Comparison of ENCODE assay signal across 9 mouse cellular contexts in the genomic region with DNA sequence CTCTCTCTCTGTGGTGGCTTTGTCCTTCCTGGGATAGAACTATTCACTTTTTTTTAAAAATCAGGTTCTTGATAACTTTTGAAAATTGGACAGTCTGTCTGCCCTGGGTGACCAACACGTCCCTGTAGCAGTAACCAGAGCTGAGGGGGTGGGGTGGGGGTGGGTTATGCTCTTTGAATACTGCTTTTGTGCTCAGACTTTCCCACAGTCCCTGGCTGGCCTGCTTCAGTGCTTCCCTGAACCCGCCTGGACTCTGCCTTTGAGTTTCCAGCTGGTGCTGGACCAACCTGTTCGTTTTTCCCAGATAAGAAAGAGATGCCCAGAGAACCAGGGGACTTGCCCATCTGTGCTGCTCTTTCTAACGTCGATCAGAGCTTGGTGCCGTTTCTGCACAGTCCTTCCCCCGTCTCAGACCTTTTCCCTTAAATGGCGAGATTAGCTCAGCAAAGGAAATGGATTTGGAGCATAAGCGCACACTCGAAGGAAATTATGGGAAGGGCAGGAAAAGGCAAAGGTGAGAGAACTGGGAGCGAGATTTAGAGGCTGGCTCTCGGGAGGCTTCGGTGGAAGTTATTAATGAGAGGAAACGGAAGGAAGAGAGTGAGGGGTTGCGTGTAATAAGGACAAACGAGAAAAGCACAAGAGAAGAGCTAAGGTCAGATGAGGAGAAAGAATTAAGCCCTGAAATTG. TPM values are rescaled to one million over a fixed set of nuclear protein-coding genes. Genes with fewer than 3 reads are reported as not detected.
DNase-seq lines count a peak whose midpoint lies in the region; ATAC-seq and TF ChIP-seq lines count a peak whose summit lies in the region.
"Had no signal": no experiment of that assay in that cellular context is flagged by ENCODE, and none has a peak within 500 bp of the region (broad histone marks: within the 10 kb centered on the region; RNA-seq: fewer than 3 reads in every experiment).

No protein-coding gene starts in this region.

- no peak for ATAC-seq in heart, postnatal 0 days (ENCODE audit: insufficient read depth, low read depth)
- ATAC-seq in limb, embryonic 13.5 days (ENCODE audit: low FRiP score, low read depth) = no peak

- H3K27ac ChIP-seq in bone marrow macrophage, adult 2 months (ENCODE audit: insufficient read depth, low read depth, low read length) = no peak overlapping the region
- H3K27ac ChIP-seq in heart, postnatal 0 days (ENCODE audit: low read depth) = no peak overlapping the region
- H3K27ac ChIP-seq in limb, embryonic 13.5 days = no peak overlapping the region
- H3K27ac ChIP-seq: limb, embryonic 15.5 days had no signal

- intact Hi-C loops in gastrocnemius, postnatal 14 days (cut with DNase I; ENCODE audit: low total_unique reads) = loop anchor here (5.0 kb wide), 1 partner anchor 407 kb away; no protein-coding TSS in a partner anchor

- no peak for TF ChIP-seq CTCF in bone marrow macrophage, adult 2 months (IDR thresholded peaks at IDR 0.05; ENCODE audit: low read depth, low read length)
- no peak for TF ChIP-seq CTCF in heart, postnatal 0 days (IDR thresholded peaks at IDR 0.05; ENCODE audit: low read depth)

- H3K4me3 ChIP-seq in bone marrow macrophage, adult 2 months (ENCODE audit: insufficient read depth, low read length) = peak overlapping the region; percentile 40
- H3K4me3 ChIP-seq in heart, postnatal 0 days (ENCODE audit: low read depth, low read length) = no peak overlapping the region
- no peak overlapping the region for H3K4me3 ChIP-seq in limb, embryonic 13.5 days
- H3K4me3 ChIP-seq: limb, embryonic 15.5 days had no signal

- H3K36me3 ChIP-seq in heart, postnatal 0 days (replicated peaks; ENCODE audit: control insufficient read depth, insufficient read depth, low read length) = no peaks in the 10 kb centered on the region
- H3K36me3 ChIP-seq in limb, embryonic 13.5 days = no peaks in the 10 kb centered on the region
- H3K36me3 ChIP-seq: limb, embryonic 15.5 days had no signal

- H3K4me1 ChIP-seq in bone marrow macrophage, adult 2 months (ENCODE audit: control insufficient read depth, insufficient read depth, low read length) = peaks cover 13% of the 10 kb centered on the region; the same call in 1 of the 2 replicates
- no peaks in the 10 kb centered on the region for H3K4me1 ChIP-seq in heart, postnatal 0 days (ENCODE audit: control insufficient read depth, insufficient read depth)
- no peaks in the 10 kb centered on the region for H3K4me1 ChIP-seq in limb, embryonic 13.5 days

- no peak for TF ChIP-seq POLR2A in bone marrow macrophage, adult 2 months (IDR thresholded peaks at IDR 0.05; ENCODE audit: borderline replicate concordance, low read depth, low read length)

- 34% methylated on average over 16 of the region's 16 CpGs for WGBS in heart, postnatal 0 days
- 25% methylated on average over 16 of the region's 16 CpGs for WGBS in limb, embryonic 13.5 days

- no peak for TF ChIP-seq EP300 in heart, postnatal 0 days (IDR thresholded peaks at IDR 0.05; ENCODE audit: low read depth)

- H3K9me3 ChIP-seq in heart, postnatal 0 days (replicated peaks; ENCODE audit: control insufficient read depth, low read length) = no peaks in the 10 kb centered on the region
- no peaks in the 10 kb centered on the region for H3K9me3 ChIP-seq in limb, embryonic 13.5 days
- H3K9me3 ChIP-seq: limb, embryonic 15.5 days had no signal

- no peaks in the 10 kb centered on the region for H3K27me3 ChIP-seq in heart, postnatal 0 days (ENCODE audit: control insufficient read depth, insufficient read depth, low read length)
- no peaks in the 10 kb centered on the region for H3K27me3 ChIP-seq in limb, embryonic 13.5 days
- H3K27me3 ChIP-seq: limb, embryonic 15.5 days had no signal

- peak overlapping the region; percentile 40 for H3K4me2 ChIP-seq in heart, postnatal 0 days (ENCODE audit: low read depth, low read length)
- peak overlapping the region; percentile 33 for H3K4me2 ChIP-seq in limb, embryonic 13.5 days (replicated peaks)
- H3K4me2 ChIP-seq: limb, embryonic 15.5 days had no signal

- H3K9ac ChIP-seq in heart, postnatal 0 days (replicated peaks; ENCODE audit: low read depth, low read length) = no peak overlapping the region
- no peak overlapping the region for H3K9ac ChIP-seq in limb, embryonic 13.5 days
- H3K9ac ChIP-seq: limb, embryonic 15.5 days had no signal

- peak; percentile 11 for DNase-seq in adrenal gland, adult 2 months
- DNase-seq in adrenal gland, postnatal 25 days = no peak
- DNase-seq in heart, postnatal 0 days (ENCODE audit: low spot score) = peak; percentile 14
- DNase-seq in layer of hippocampus, postnatal 36 days = no peak
- DNase-seq in gastrocnemius, postnatal 14 days = no peak
- no peak for DNase-seq in cerebellum, adult 11 months

RNA-seq across cellular contexts. Expression of a gene that starts 50.7 kb away (rescaled TPM):
- total RNA-seq in adrenal gland, adult 2 months (2021) = 10 to 100 TPM; 33.0 to 60.5 TPM
- 34.1 and 36.5 TPM in 2 replicates for polyA plus RNA-seq in adrenal gland, adult 2 months (2012; rRNA removed)
- total RNA-seq in adrenal gland, postnatal 25 days (2021) = 40.9 and 66.0 TPM in 2 replicates
- 20.3 and 23.4 TPM in 2 replicates for polyA plus RNA-seq in bone marrow macrophage, adult 2 months (2012; ENCODE audit: insufficient read depth, insufficient read length, missing spikeins)
- 12.4 and 30.3 TPM in 2 replicates for total RNA-seq in heart, postnatal 0 days (2014; rRNA removed; ENCODE audit: low replicate concordance)
- polyA plus RNA-seq in heart, postnatal 0 days (2015; fragmentation: Nextera tagmentation; extraction: Ambion mirVana) = 5.5 and 6.1 TPM in 2 replicates
- 11.5 and 15.4 TPM in 2 replicates for polyA plus RNA-seq in limb, embryonic 13.5 days (2015; fragmentation: Nextera tagmentation; extraction: Ambion mirVana)
- 10 to 100 TPM in 1 of 2 experiments, 1 to 10 TPM in 1; 9.9 to 11.2 TPM for total RNA-seq in layer of hippocampus, postnatal 36 days (2021)
- 1 to 10 TPM; 7.8 to 8.3 TPM for total RNA-seq in gastrocnemius, postnatal 14 days (2021)

Comparison
In these comparisons a context has a peak if more than half of its experiments do, and no peak if none do; other contexts are left out.
1. DNase-seq: peak in adrenal gland, adult 2 months (single experiment) and heart, postnatal 0 days (single experiment); none in adrenal gland, postnatal 25 days (single experiment), layer of hippocampus, postnatal 36 days (0 of 2), gastrocnemius, postnatal 14 days (single experiment) and cerebellum, adult 11 months (single experiment).